Mouse (Mus musculus): ENCODE results near the gene Rtn4. TPM values are rescaled to one million over a fixed set of nuclear protein-coding genes. Genes with fewer than 3 reads are reported as not detected.

Gene Rtn4
- polyA plus RNA-seq, 1 experiment = 17.2 TPM

DNA sequence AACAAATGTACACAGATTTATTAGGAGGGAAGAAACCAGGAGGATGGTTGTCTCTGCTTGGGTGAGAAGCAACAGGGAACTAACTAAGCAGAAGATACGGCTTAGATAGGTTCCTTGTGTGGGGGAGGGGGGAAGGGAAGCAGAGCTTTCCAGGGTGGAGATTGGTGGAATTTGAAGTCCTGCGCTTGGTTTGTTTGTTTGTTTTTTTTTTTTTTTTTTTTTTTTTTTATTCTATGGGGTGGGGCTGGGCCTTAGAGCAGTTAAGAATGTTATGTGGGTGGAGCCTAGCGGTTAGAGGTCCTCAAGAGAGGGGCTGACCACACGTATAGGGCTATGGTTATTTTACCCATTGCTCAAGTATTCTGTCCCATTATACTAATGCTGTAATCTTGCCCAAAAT lies 23.0 kb upstream of the Rtn4 start:
- H3K27me3 ChIP-seq (ENCODE audit: control insufficient read depth, insufficient read depth, low read length) = no peaks in the 10 kb centered on the region
- no peaks in the 10 kb centered on the region for H3K4me1 ChIP-seq (ENCODE audit: control insufficient read depth, insufficient read depth, low read length)
- no peak overlapping the region for H3K27ac ChIP-seq (ENCODE audit: control insufficient read depth, insufficient read depth, low read depth, low read length)
- no peak overlapping the region for H3K4me3 ChIP-seq (ENCODE audit: control insufficient read depth, low read depth, low read length)
- no peaks in the 10 kb centered on the region for H3K36me3 ChIP-seq (ENCODE audit: control insufficient read depth, insufficient read depth, low read length)
- TF ChIP-seq CTCF (IDR thresholded peaks at IDR 0.05; ENCODE audit: control insufficient read depth, insufficient read depth, insufficient replicate concordance, low read depth, low read length) (no peak), POLR2A (IDR thresholded peaks at IDR 0.05; ENCODE audit: control insufficient read depth, low read depth, low read length) (no peak)

DNA sequence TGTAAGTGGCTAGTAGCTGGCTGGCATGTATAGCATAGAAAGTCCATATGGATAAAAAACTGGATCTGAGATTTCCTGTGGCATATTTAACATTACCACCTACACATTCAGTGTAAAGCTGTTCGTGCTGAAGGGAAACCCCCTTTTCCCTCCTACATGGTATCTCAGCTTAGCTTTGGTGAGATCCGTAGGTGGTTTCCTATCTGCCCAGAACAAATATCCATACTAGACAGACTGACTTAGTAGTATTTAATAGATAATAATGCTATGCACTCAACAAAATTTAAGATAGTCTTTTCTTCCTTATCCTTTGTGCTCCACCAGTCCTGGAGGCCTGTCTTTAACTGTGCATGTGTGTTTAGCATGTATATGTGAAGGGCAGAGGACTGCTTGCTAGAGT lies 19.4 kb upstream of the Rtn4 start:
- TF ChIP-seq CTCF (IDR thresholded peaks at IDR 0.05; ENCODE audit: control insufficient read depth, insufficient read depth, insufficient replicate concordance, low read depth, low read length) (no peak), POLR2A (IDR thresholded peaks at IDR 0.05; ENCODE audit: control insufficient read depth, low read depth, low read length) (no peak)
- Histone ChIP-seq H3K27ac (ENCODE audit: control insufficient read depth, insufficient read depth, low read depth, low read length) (no peak overlapping the region), H3K36me3 (ENCODE audit: control insufficient read depth, insufficient read depth, low read length) (no peaks in the 10 kb centered on the region), H3K27me3 (ENCODE audit: control insufficient read depth, insufficient read depth, low read length) (no peaks in the 10 kb centered on the region), H3K4me1 (ENCODE audit: control insufficient read depth, insufficient read depth, low read length) (no peaks in the 10 kb centered on the region), H3K4me3 (ENCODE audit: control insufficient read depth, low read depth, low read length) (no peak overlapping the region)

DNA sequence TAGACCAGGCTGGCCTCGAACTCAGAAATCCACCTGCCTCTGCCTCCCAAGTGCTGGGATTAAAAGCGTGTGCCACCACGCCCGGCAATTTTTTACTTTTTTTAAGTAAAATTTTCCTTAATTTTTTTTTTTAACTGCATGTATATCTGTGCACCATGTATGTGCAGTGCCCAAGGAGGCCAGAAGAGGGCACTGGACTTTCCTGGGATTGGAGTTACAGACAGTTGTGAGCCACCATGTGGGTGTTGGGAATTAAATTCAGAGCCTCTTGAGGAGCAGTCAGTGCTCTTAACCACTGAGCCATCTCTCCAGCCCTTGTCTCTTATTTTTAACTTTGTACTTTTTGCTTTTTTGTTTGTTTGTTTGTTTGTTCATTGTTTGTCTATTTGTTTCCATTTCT lies 16.0 kb upstream of the Rtn4 start:
- H3K4me1 ChIP-seq (ENCODE audit: control insufficient read depth, insufficient read depth, low read length) = no peaks in the 10 kb centered on the region
- H3K27ac ChIP-seq (ENCODE audit: control insufficient read depth, insufficient read depth, low read depth, low read length) = no peak overlapping the region
- no peaks in the 10 kb centered on the region for H3K27me3 ChIP-seq (ENCODE audit: control insufficient read depth, insufficient read depth, low read length)
- TF ChIP-seq CTCF (IDR thresholded peaks at IDR 0.05; ENCODE audit: control insufficient read depth, insufficient read depth, insufficient replicate concordance, low read depth, low read length) (peak; percentile 12; the same call in 1 of the 2 replicates), POLR2A (IDR thresholded peaks at IDR 0.05; ENCODE audit: control insufficient read depth, low read depth, low read length) (no peak)
- H3K4me3 ChIP-seq (ENCODE audit: control insufficient read depth, low read depth, low read length) = no peak overlapping the region
- H3K36me3 ChIP-seq (ENCODE audit: control insufficient read depth, insufficient read depth, low read length) = no peaks in the 10 kb centered on the region

DNA sequence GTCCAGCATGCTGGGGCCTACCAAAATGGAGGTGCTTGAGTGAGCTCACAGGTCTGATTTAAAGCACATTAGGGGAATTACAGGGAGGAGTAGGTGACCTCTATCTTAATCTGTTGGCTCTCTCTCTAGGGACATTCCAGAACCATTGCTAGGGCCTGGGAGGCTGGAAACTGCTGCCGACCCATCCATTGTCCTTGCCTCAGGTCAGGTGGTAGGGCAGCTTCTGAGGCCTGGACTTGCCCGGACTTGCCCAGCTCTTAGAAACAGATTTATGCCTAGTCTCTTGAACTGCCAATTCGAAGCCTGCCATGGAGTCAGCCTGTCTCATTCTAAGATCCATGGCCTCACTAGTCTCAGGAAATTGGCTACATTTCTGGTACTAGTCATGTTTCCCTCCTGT lies 12.8 kb upstream of the Rtn4 start:
- H3K4me1 ChIP-seq (ENCODE audit: control insufficient read depth, insufficient read depth, low read length) = no peaks in the 10 kb centered on the region
- no peak overlapping the region for H3K27ac ChIP-seq (ENCODE audit: control insufficient read depth, insufficient read depth, low read depth, low read length)
- H3K27me3 ChIP-seq (ENCODE audit: control insufficient read depth, insufficient read depth, low read length) = no peaks in the 10 kb centered on the region
- H3K4me3 ChIP-seq (ENCODE audit: control insufficient read depth, low read depth, low read length) = no peak overlapping the region
- TF ChIP-seq CTCF (IDR thresholded peaks at IDR 0.05; ENCODE audit: control insufficient read depth, insufficient read depth, insufficient replicate concordance, low read depth, low read length) (no peak), POLR2A (IDR thresholded peaks at IDR 0.05; ENCODE audit: control insufficient read depth, low read depth, low read length) (no peak)
- no peaks in the 10 kb centered on the region for H3K36me3 ChIP-seq (ENCODE audit: control insufficient read depth, insufficient read depth, low read length)

DNA sequence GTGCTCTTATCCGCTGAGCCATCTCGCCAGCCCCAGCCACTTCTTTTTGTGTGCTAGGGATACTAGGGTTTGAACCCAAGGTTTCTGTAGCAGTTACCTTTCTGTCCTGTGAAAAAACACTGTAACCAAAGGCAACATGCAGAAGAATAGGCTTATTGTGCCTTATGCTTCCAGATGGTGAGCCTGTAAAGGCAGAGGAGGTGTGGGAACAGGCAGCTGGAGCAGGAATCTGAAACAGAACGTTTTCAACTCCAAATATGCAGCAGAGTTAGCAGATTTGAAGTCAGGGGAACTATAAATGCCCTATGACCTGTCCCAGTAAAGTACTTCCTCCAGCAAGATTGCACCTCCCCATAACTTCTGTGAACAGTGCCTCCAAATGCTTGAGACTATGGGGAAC lies 12.0 kb upstream of the Rtn4 start:
- Histone ChIP-seq H3K4me3 (ENCODE audit: control insufficient read depth, low read depth, low read length) (no peak overlapping the region), H3K27me3 (ENCODE audit: control insufficient read depth, insufficient read depth, low read length) (no peaks in the 10 kb centered on the region), H3K27ac (ENCODE audit: control insufficient read depth, insufficient read depth, low read depth, low read length) (no peak overlapping the region), H3K4me1 (ENCODE audit: control insufficient read depth, insufficient read depth, low read length) (no peaks in the 10 kb centered on the region), H3K36me3 (ENCODE audit: control insufficient read depth, insufficient read depth, low read length) (no peaks in the 10 kb centered on the region)
- no peak for TF ChIP-seq CTCF (IDR thresholded peaks at IDR 0.05; ENCODE audit: control insufficient read depth, insufficient read depth, insufficient replicate concordance, low read depth, low read length)

DNA sequence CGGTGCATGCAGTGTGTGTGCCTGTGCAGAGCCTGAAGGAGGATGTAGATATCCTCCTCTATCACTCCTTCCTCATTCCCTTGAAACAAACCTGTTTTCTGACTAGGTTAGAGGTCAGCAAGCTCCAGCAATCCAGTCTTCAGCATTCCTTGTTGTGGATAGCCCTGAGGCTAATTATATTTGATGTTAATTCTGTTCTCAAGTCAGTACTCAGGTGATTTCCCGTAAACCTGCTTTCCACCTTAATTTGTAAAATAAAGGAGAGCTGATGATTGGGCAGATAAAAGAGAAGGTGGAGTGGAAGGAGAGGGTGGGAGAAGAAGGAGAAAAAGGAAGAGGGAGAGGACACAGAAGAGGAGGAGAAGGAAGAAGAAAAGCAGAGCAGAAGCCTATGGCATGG lies 8.5 kb upstream of the Rtn4 start:
- no peaks in the 10 kb centered on the region for H3K27me3 ChIP-seq (ENCODE audit: control insufficient read depth, insufficient read depth, low read length)
- no peak overlapping the region for H3K27ac ChIP-seq (ENCODE audit: control insufficient read depth, insufficient read depth, low read depth, low read length)
- no peaks in the 10 kb centered on the region for H3K4me1 ChIP-seq (ENCODE audit: control insufficient read depth, insufficient read depth, low read length)
- H3K4me3 ChIP-seq (ENCODE audit: control insufficient read depth, low read depth, low read length) = no peak overlapping the region
- TF ChIP-seq POLR2A (IDR thresholded peaks at IDR 0.05; ENCODE audit: control insufficient read depth, low read depth, low read length) = no peak
- TF ChIP-seq CTCF (IDR thresholded peaks at IDR 0.05; ENCODE audit: control insufficient read depth, insufficient read depth, insufficient replicate concordance, low read depth, low read length) = no peak
- H3K36me3 ChIP-seq (ENCODE audit: control insufficient read depth, insufficient read depth, low read length) = no peaks in the 10 kb centered on the region

DNA sequence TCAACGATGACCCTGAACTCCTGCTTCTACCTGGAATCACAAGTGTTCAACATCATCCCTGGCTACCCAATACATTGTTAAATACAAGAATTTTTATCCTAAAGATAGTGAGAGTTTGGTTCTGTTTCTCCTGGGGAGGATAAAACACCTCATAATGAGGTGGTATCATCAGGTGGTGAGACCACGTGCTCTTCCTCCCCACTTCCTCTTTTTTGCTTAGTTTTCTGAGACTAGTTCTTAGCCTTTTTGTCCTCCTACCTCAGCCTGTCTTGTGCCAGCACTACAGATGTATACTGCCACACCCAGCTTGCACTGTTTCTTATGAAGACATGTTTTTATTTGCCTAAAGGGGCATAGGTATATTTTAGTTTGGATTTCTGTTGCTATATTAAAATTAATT lies 6.6 kb upstream of the Rtn4 start:
- H3K27ac ChIP-seq (ENCODE audit: control insufficient read depth, insufficient read depth, low read depth, low read length) = no peak overlapping the region
- no peaks in the 10 kb centered on the region for H3K27me3 ChIP-seq (ENCODE audit: control insufficient read depth, insufficient read depth, low read length)
- TF ChIP-seq CTCF (IDR thresholded peaks at IDR 0.05; ENCODE audit: control insufficient read depth, insufficient read depth, insufficient replicate concordance, low read depth, low read length) (no peak), POLR2A (IDR thresholded peaks at IDR 0.05; ENCODE audit: control insufficient read depth, low read depth, low read length) (no peak)
- H3K36me3 ChIP-seq (ENCODE audit: control insufficient read depth, insufficient read depth, low read length) = no peaks in the 10 kb centered on the region
- H3K4me1 ChIP-seq (ENCODE audit: control insufficient read depth, insufficient read depth, low read length) = no peaks in the 10 kb centered on the region
- no peak overlapping the region for H3K4me3 ChIP-seq (ENCODE audit: control insufficient read depth, low read depth, low read length)

DNA sequence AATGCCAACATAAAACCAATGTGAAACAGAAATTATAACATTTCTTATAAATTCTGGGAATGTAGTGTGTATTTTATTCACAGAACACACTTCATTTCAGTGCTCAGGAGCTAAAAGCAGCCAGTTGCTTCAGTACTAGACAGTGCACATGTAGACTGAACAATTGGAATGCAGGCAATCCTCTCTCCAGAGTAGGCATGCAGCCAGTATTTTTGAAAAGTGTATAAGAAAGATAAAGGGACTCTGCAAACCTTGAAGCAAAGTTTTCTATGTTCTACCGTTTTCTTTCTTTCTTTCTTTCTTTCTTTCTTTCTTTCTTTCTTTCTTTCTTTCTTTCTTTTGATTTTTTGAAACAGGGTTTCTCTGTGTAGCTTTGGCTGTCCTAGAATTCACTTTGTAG lies 1.2 kb upstream of the Rtn4 start:
- no peak overlapping the region for H3K27ac ChIP-seq (ENCODE audit: control insufficient read depth, insufficient read depth, low read depth, low read length)

More for the DNA sequence above, 1.2 kb upstream of the Rtn4 start:
- no peaks in the 10 kb centered on the region for H3K36me3 ChIP-seq (ENCODE audit: control insufficient read depth, insufficient read depth, low read length)
- no peaks in the 10 kb centered on the region for H3K27me3 ChIP-seq (ENCODE audit: control insufficient read depth, insufficient read depth, low read length)
- peaks cover 4% of the 10 kb centered on the region for H3K4me1 ChIP-seq (ENCODE audit: control insufficient read depth, insufficient read depth, low read length)
- TF ChIP-seq POLR2A (IDR thresholded peaks at IDR 0.05; ENCODE audit: control insufficient read depth, low read depth, low read length) (no peak), CTCF (IDR thresholded peaks at IDR 0.05; ENCODE audit: control insufficient read depth, insufficient read depth, insufficient replicate concordance, low read depth, low read length) (no peak)
- no peak overlapping the region for H3K4me3 ChIP-seq (ENCODE audit: control insufficient read depth, low read depth, low read length)
